Mouse (Mus musculus) left cerebral cortex, adult 2 months (tissue): ENCODE measurements around the gene Noto. TPM values are rescaled to one million over a fixed set of nuclear protein-coding genes. Genes with fewer than 3 reads are reported as not detected.

ENCODE experiments used
- DNase-seq, 2 experiments: peaks; one replicate each; pipeline ENCODE4 v3.0.0; 2021 to 2022; ENCODE audit warnings: low spot score in 2 of 2, mixed read lengths in 1 of 2; ENCODE audit errors: extremely low spot score in 1 of 2
- H3K27ac ChIP-seq: fragments of 200-600 bp; 2 replicates; pipeline ENCODE4 v1.8.1; 2022
- H3K4me3 ChIP-seq: fragments of 200-600 bp; 2 replicates; pipeline ENCODE4 v1.8.1; 2022
- CTCF ChIP-seq: fragments of 200-600 bp; IDR thresholded peaks from 2 replicates; pipeline ENCODE4 v1.8.1; 2022; ENCODE audit warnings: antibody characterized with exemption, mild to moderate bottlenecking, moderate library complexity
- intact Hi-C: fragments of 180-260 bp; cut with DNase I; formaldehyde crosslinking; loops from one replicate; pipeline ENCODE4 v1.15.1; 2025
- total RNA-seq, 2 experiments: library from RNA; stranded (reverse); gene quantifications; 2 replicates each; pipeline ENCODE4 v1.2.3; 2021

Gene Noto
- total RNA-seq, 2 experiments from 2014 or later = not detected

DNA sequence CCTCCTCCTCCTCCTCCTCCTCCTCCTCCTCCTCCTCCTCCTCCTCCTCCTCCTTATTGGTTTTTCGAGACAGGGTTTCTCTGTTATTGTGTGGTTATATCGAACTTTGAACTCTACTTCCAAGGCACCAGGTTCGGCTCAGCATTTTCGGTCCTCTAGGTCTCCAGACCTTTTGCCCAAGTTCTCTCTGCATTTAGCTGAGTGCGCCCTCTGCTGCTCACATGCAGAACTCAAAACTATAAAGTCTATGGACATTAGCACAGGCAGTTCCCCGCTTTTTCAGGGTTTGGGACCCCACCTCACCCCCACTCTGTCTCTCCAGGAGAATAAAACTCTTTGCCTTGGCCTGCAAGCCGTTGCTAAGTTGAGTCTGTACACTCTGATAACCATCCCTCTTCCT lies 31.9 kb upstream of the Noto start:
- TF ChIP-seq CTCF = peak; percentile 80
- DNase-seq = peak; percentile 57 to 75
- no peak overlapping the region for H3K27ac ChIP-seq
- intact Hi-C loops = loop anchor here (2.0 to 5.0 kb wide), 2 partner anchors 45 to 155 kb away; no protein-coding TSS in a partner anchor
- no peak overlapping the region for H3K4me3 ChIP-seq

DNA sequence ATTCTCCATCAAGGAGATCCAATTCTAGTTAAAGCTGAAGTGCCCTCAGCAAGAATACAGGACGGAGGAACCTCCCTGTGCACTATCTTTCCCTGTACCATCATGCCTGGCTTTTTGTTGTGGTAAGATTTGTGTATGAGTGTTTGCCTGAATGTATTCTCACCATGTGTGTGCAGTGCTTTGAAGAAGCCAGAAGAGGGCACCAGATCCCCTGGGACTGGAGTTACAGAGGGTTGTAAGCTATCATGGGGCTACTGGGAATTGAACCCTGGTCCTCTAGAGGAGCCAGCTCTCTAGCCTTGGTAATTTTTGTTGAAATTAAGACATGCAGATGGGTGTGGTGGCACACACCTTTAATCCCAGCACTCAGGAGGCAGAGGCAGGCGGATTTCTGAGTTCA lies 28.3 kb upstream of the Noto start:
- DNase-seq = no peak
- intact Hi-C loops = loop anchor here (2.0 kb wide), 1 partner anchor 241 kb away; no protein-coding TSS in a partner anchor
- Histone ChIP-seq H3K4me3 (no peak overlapping the region), H3K27ac (no peak overlapping the region)
- no peak for TF ChIP-seq CTCF

DNA sequence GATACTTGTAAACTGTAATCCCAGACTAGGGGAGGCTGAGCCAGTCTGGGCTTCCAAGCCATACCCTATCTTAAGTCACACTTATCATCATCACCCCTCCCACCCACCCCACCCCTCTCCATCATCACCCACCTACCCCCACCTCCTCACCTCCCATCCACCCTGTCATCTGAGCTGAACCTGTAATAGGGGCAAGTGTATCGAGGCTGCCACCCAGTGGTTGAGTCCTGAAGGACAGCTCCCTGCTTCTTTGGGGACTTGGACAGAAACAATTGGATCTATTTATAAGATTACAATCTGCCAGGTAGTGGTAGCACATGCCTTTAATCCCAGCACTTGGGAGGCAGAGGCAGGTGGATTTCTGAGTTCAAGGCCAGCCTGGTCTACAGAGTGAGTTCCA lies 26.5 kb upstream of the Noto start:
- no peak overlapping the region for H3K4me3 ChIP-seq
- peak; percentile 41 to 53 for DNase-seq
- intact Hi-C loops = no loop called here
- H3K27ac ChIP-seq = no peak overlapping the region
- peak; percentile 61 for TF ChIP-seq CTCF

DNA sequence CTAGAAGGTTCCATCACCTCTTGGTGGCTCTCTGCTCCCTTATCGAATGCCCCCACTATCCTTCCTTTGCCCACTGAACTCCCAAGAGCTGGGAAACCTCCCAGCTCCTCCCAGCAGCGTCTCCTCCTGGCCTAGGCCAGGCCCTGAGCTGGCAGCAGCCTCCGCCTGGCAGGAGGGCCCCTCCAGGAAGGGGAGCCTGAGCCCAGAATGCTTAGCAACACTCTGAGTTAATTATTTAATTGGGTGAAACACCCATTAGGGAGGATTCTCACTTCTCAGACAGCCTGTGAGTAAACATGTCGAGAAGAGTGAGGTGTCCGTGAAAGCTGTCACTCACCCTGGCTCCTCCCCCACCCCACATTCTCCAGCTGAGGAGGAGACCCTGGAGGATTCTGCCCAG lies 24.0 kb upstream of the Noto start:
- Histone ChIP-seq H3K27ac (no peak overlapping the region), H3K4me3 (no peak overlapping the region)
- intact Hi-C loops = no loop called here
- no peak for DNase-seq
- TF ChIP-seq CTCF = no peak

DNA sequence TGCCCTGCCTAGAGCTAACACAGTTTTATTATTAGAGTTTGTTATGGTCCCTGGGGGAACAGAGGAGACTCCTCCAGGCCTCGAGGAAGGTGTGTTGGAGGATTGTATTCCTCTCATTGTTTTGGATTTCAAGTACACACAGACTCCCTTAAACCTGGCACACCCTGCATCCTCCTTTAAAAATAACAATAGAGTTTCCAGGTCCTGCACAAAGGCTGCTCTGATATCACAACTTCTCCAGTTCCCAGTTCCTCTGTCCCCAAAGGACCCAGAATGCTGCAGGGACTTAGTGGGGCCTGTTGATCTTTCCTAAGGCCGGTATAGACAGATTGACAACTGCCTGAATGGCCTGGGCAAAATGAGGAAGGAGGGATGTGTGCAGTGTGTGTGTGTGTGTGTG lies 21.1 kb upstream of the Noto start:
- Histone ChIP-seq H3K27ac (peak overlapping the region; percentile 19; the same call in 1 of the 2 replicates), H3K4me3 (no peak overlapping the region)
- DNase-seq = no peak
- intact Hi-C loops = no loop called here
- no peak for TF ChIP-seq CTCF

DNA sequence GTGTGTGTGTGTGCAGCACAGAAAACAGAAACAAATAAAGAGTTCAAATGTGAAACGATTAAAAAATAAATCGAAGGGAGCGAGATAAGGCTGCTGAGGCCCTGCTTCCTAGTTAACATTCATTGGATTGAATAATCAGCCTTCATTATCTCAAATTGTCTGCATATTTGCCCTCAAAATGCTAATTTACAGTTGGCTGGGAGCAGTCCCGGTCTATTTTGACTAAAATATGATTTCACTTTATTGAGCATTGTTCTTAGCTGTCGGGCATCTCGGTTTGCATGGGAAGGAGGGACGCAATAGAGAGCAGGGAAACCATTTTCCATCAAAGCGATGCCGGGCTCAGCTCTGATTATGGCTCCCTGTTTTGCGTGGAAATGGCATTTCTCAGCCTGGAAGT lies 20.6 kb upstream of the Noto start:
- Histone ChIP-seq H3K27ac (no peak overlapping the region), H3K4me3 (no peak overlapping the region)
- intact Hi-C loops = no loop called here
- no peak for DNase-seq
- TF ChIP-seq CTCF = no peak

DNA sequence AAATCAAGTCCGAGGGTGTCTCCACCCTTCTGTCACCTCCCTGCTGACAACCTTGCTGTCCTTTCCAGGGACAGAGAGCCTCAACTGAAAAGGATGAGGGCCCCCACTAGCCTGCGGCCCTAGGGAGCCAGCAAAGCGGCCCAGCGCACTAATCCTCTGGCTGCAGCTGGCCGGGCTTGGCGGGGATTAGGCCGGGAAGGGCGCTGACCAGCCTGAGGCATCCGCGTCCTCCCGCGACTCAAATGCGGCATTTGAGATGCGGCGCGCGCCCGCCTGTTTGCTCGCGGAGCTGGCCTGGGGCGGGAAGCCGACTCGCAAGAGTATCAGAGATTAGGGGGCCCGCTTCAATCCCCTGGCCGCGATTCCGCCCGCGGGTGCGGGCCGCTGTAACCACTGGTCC lies 14.7 kb upstream of the Noto start:
- intact Hi-C loops = no loop called here
- Histone ChIP-seq H3K27ac (no peak overlapping the region), H3K4me3 (peak overlapping the region; percentile 21; the same call in 1 of the 2 replicates)
- TF ChIP-seq CTCF = no peak
- no peak for DNase-seq

DNA sequence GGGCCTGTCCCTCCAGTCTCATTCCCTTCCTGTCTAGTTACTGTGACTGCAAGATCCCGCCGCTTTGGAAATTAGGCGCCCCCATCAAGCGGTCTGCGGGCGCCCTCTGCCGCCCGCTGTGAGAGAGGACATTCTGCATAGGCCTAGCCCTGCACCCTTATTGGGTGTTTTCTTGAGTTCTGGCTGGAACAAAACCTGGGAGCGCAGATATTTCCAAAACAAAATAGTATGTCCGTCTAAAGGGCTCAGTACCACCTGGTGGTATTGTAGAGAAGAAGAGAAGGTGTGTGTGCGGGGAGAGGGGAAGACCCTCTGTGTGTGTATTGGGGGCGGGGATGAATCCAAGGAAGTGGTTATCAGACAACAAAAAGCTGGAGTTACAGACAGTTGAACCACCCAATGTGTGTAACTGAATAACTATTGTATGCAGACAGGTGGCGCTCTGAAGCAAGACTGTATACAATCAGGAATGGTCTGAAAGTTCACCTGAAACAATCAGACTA lies 12.9 kb upstream of the Noto start:
- H3K27ac ChIP-seq = no peak overlapping the region
- H3K4me3 ChIP-seq = no peak overlapping the region
- intact Hi-C loops = loop anchor here (1.0 kb wide), 1 partner anchor 257 kb away; no protein-coding TSS in a partner anchor
- DNase-seq = peak; percentile 47 to 54
- peak; percentile 80 for TF ChIP-seq CTCF

DNA sequence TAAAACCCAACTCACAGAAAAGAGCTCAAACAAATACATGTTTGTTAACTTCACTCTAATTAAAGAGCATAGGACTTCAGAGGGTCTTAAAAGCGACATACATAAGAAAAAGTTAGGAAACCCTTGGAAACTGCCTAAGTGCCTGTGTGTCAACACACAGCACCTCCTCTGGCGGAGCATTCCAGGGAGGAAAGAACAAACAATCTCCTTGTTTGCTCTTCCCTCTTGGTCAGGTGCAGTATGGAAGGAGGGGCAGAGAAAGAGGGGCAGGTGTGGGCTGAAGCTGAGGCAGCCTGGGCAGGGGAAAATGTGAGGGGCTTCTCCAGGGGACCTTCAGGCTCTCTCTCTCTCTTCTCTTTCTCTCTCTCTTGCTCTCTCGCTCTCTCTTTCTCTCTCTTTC lies 7.9 kb upstream of the Noto start:
- no peak overlapping the region for H3K4me3 ChIP-seq
- intact Hi-C loops = no loop called here
- DNase-seq = no peak
- H3K27ac ChIP-seq = no peak overlapping the region
- no peak for TF ChIP-seq CTCF

DNA sequence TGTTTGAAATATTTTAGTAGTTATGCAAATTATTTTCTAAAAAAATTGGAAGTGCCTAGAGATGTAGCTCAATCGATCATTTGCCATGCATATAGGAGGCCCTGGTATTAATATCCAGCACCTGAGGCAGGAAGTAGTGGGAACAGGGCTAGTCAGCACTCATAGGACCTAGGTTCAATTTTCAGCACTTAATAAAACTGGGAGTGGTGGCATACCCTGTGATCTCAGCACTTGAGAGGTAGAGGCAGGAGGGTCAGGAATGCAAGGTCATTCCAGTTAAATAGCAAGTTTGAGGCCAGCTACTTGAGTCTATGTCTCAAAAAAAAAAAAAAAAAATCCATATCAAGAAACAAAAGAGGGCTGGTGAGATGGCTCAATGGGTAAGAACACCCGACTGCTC lies 4.5 kb upstream of the Noto start:
- intact Hi-C loops = no loop called here
- Histone ChIP-seq H3K4me3 (no peak overlapping the region), H3K27ac (no peak overlapping the region)
- no peak for TF ChIP-seq CTCF
- no peak for DNase-seq

DNA sequence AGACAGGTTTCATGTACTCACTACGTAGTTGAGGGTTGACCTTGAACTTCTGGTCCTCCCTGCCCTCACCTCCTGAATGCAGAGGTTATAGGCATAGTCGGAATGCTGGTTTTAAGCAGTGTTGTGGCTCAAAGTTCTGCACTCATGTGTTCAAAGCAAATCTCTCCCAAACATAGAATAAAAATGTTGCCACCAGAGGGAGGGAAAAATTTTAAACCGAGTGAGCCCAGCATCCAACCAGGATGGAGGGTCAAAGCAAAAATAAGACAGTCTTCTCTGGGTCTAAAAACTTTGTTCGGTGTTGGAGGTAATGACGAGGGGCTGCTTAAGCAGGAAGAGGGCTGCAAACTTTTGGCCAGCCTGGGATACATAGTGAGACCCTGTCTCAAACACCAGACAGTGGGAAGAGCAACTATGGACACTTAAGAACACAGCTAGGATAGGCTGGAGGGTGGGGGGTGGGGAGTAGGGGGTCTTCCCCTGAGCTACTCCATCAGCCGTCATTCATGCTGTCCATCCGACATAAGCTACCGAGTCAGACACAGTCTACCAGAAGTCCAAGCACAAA lies 7.7 kb downstream of the Noto start:
- intact Hi-C loops = no loop called here

DNA sequence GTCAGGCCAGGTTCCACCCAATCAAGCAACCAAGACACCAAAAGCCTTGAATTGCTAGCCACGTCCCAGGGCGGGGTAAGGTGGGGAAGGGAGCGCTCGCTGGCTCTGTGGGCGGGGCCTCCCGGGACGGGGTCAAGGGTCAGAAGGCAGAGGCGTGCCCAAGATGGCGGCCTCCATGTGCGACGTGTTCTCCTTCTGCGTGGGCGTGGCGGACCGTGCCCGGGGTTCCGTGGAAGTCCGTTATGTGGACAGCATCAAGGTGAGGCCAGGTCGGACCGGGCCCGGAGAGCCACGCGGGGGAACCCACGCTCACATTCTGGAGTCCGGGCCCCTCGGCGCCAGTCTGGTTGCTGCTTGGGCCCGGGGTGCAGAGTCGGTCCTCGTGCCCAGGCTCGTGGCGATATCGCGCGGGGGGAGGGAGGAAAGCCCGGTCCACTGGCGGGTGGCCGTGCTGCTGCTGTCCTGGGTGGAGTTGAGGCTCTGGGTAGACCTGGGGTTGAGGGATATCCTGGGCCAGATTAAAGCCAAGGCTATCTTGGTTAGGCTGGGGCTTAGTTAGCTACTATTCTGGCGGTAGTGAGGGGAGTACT lies 8.3 kb downstream of the Noto start, which contains the start of gene Smyd5:
TSS of gene Smyd5 (plus strand) at position 148 of the 590 bp plus-strand sequence.
- no peak for TF ChIP-seq CTCF
- intact Hi-C loops = no loop called here
- peak within 1 kb of the TSS; percentile 61; the same call in 1 of the 2 replicates for H3K27ac ChIP-seq
- peak within 1 kb of the TSS; percentile 85 for H3K4me3 ChIP-seq
- DNase-seq = peak; percentile 84 to 87

More for the DNA sequence above, 7.7 kb downstream of the Noto start:
- peak overlapping the region; percentile 61; the same call in 1 of the 2 replicates for H3K27ac ChIP-seq
- H3K4me3 ChIP-seq = peak overlapping the region; percentile 85
- peak; percentile 13 for TF ChIP-seq CTCF
- DNase-seq = no peak
